Mouse (Mus musculus): ENCODE data around the gene Gm20388. TPM values are rescaled to one million over a fixed set of nuclear protein-coding genes. Genes with fewer than 3 reads are reported as not detected.
A peak's percentile ranks its signal among the peaks of the same experiment; 100 is the strongest.
"Not testable (repeated sequence)": the region's sequence is repeated elsewhere in the genome, so short reads cannot be mapped to it uniquely, and the experiment has no call there.

The Gm20388 gene
- polyA plus RNA-seq, 2 experiments = 8.5 TPM; not detected in 1

- TF ChIP-seq CTCF (IDR thresholded peaks at IDR 0.05; ENCODE audit: low read depth) (peak; percentile 87), EP300 (IDR thresholded peaks at IDR 0.05; ENCODE audit: low read depth) (no peak)
- ATAC-seq (ENCODE audit: insufficient read depth) (no peak), DNase-seq (ENCODE audit: low read depth in 3 of 3, low spot score in 3 of 3) (peak in 1 of 3 experiments; percentile 24)
- Histone ChIP-seq H3K4me2 (ENCODE audit: low read depth) (peak overlapping the region; percentile 44), H3K27me3 (ENCODE audit: control insufficient read depth, insufficient read depth, low read length) (peaks cover 11% of the 10 kb centered on the region), H3K9ac (replicated peaks) (no peak overlapping the region), H3K9me3 (ENCODE audit: control insufficient read depth, low read length) (no peaks in the 10 kb centered on the region), H3K4me1 (replicated peaks; ENCODE audit: control insufficient read depth in 2 of 2, insufficient read depth in 2 of 2, low read length in 1 of 2) (peaks cover 0 to 9% of the 10 kb centered on the region in 2 experiments; a peak in 2 of 4 replicates), H3K27ac (no peak overlapping the region), H3K4me3 (ENCODE audit: insufficient read depth in 1 of 2, low read depth in 2 of 2, low read length in 2 of 2) (no peak overlapping the region; a peak in 1 of 4 replicates), H3K36me3 (replicated peaks; ENCODE audit: control insufficient read depth, insufficient read depth, low read depth) (no peaks in the 10 kb centered on the region)
- WGBS (ENCODE audit: insufficient replicate concordance) = 0% methylated on average over 8 of the region's 8 CpGs
Observed at GRCm38 (mm10) chr8:123628253-123628967, 3717.8 kb downstream of the Gm20388 start.

- TF ChIP-seq EP300 (IDR thresholded peaks at IDR 0.05; ENCODE audit: low read depth) = no peak
- TF ChIP-seq CTCF (IDR thresholded peaks at IDR 0.05; ENCODE audit: low read depth) = peak; percentile 87
- H3K9me3 ChIP-seq (ENCODE audit: control insufficient read depth, low read length) = no peaks in the 10 kb centered on the region
- ATAC-seq (ENCODE audit: insufficient read depth) (no peak), DNase-seq (ENCODE audit: low read depth in 3 of 3, low spot score in 3 of 3) (peak in 1 of 3 experiments; percentile 17)
- H3K4me2 ChIP-seq (ENCODE audit: low read depth) = peak overlapping the region; percentile 44
- H3K4me3 ChIP-seq (ENCODE audit: insufficient read depth in 1 of 2, low read depth in 2 of 2, low read length in 2 of 2) = no peak overlapping the region; a peak in 1 of 4 replicates
- 8% methylated on average over 19 of the region's 19 CpGs for WGBS (ENCODE audit: insufficient replicate concordance)
- H3K27me3 ChIP-seq (ENCODE audit: control insufficient read depth, insufficient read depth, low read length) = peaks cover 11% of the 10 kb centered on the region
- H3K4me1 ChIP-seq (replicated peaks; ENCODE audit: control insufficient read depth in 2 of 2, insufficient read depth in 2 of 2, low read length in 1 of 2) = peaks cover 0 to 10% of the 10 kb centered on the region in 2 experiments; a peak in 2 of 4 replicates
- no peak overlapping the region for H3K9ac ChIP-seq (replicated peaks)
- H3K36me3 ChIP-seq (replicated peaks; ENCODE audit: control insufficient read depth, insufficient read depth, low read depth) = no peaks in the 10 kb centered on the region
- H3K27ac ChIP-seq = no peak overlapping the region
Observed at GRCm38 (mm10) chr8:123628968-123629755, 3718.5 kb downstream of the Gm20388 start.

- Histone ChIP-seq H3K9me3 (ENCODE audit: control insufficient read depth, low read length) (no peaks in the 10 kb centered on the region), H3K27me3 (ENCODE audit: control insufficient read depth, insufficient read depth, low read length) (peaks cover 8% of the 10 kb centered on the region), H3K27ac (no peak overlapping the region), H3K4me1 (replicated peaks; ENCODE audit: control insufficient read depth in 2 of 2, insufficient read depth in 2 of 2, low read length in 1 of 2) (peaks cover 0 to 13% of the 10 kb centered on the region in 2 experiments; a peak in 2 of 4 replicates), H3K4me3 (ENCODE audit: insufficient read depth in 1 of 2, low read depth in 2 of 2, low read length in 2 of 2) (no peak overlapping the region), H3K4me2 (ENCODE audit: low read depth) (no peak overlapping the region), H3K36me3 (replicated peaks; ENCODE audit: control insufficient read depth, insufficient read depth, low read depth) (no peaks in the 10 kb centered on the region), H3K9ac (replicated peaks) (no peak overlapping the region)
- no peak for TF ChIP-seq CTCF (IDR thresholded peaks at IDR 0.05; ENCODE audit: low read depth)
- TF ChIP-seq EP300 (IDR thresholded peaks at IDR 0.05; ENCODE audit: low read depth) = no peak
- ATAC-seq (ENCODE audit: insufficient read depth) (no peak), DNase-seq (ENCODE audit: low read depth in 3 of 3, low spot score in 3 of 3) (no peak)
- WGBS (ENCODE audit: insufficient replicate concordance) = 38% methylated on average over 10 of the region's 10 CpGs
Observed at GRCm38 (mm10) chr8:123630058-123630457, 3719.4 kb downstream of the Gm20388 start.

GRCm38 (mm10) chr8:123630841-123631251, 3720.2 kb downstream of the Gm20388 start:
- H3K27ac ChIP-seq = no peak overlapping the region
- no peak for DNase-seq (ENCODE audit: low read depth in 3 of 3, low spot score in 3 of 3)
- H3K27me3 ChIP-seq (ENCODE audit: control insufficient read depth, insufficient read depth, low read length) = peaks cover 8% of the 10 kb centered on the region
- H3K4me2 ChIP-seq (ENCODE audit: low read depth) = no peak overlapping the region; the same call in 1 of the 2 replicates
- no peak for TF ChIP-seq CTCF (IDR thresholded peaks at IDR 0.05; ENCODE audit: low read depth)
- no peak for TF ChIP-seq EP300 (IDR thresholded peaks at IDR 0.05; ENCODE audit: low read depth)
- no peak overlapping the region for H3K4me3 ChIP-seq (ENCODE audit: insufficient read depth in 1 of 2, low read depth in 2 of 2, low read length in 2 of 2)
- H3K4me1 ChIP-seq (replicated peaks; ENCODE audit: control insufficient read depth in 2 of 2, insufficient read depth in 2 of 2, low read length in 1 of 2) = peaks cover 0 to 13% of the 10 kb centered on the region in 2 experiments; a peak in 2 of 4 replicates
- H3K9me3 ChIP-seq (ENCODE audit: control insufficient read depth, low read length) = no peaks in the 10 kb centered on the region
- H3K36me3 ChIP-seq (replicated peaks; ENCODE audit: control insufficient read depth, insufficient read depth, low read depth) = no peaks in the 10 kb centered on the region
- WGBS (ENCODE audit: insufficient replicate concordance) = 26% methylated on average over 12 of the region's 12 CpGs
- no peak for ATAC-seq (ENCODE audit: insufficient read depth)
- H3K9ac ChIP-seq (replicated peaks) = no peak overlapping the region

GRCm38 (mm10) chr8:123631746-123632145, 3721.1 kb downstream of the Gm20388 start:
- not testable (repeated sequence) for H3K9me3 ChIP-seq (ENCODE audit: control insufficient read depth, low read length); H3K36me3 ChIP-seq (replicated peaks; ENCODE audit: control insufficient read depth, insufficient read depth, low read depth); H3K9ac ChIP-seq (replicated peaks); DNase-seq (ENCODE audit: low read depth in 3 of 3, low spot score in 3 of 3); H3K4me2 ChIP-seq (ENCODE audit: low read depth); H3K27ac ChIP-seq; H3K27me3 ChIP-seq (ENCODE audit: control insufficient read depth, insufficient read depth, low read length); H3K4me3 ChIP-seq (ENCODE audit: insufficient read depth in 1 of 2, low read depth in 2 of 2, low read length in 2 of 2)
- 44% methylated on average over 3 of the region's 3 CpGs for WGBS (ENCODE audit: insufficient replicate concordance)
- ATAC-seq (ENCODE audit: insufficient read depth) = peak; percentile 23; the same call in 1 of the 2 replicates
- peaks cover 0 to 13% of the 10 kb centered on the region in 2 experiments; a peak in 2 of 4 replicates for H3K4me1 ChIP-seq (replicated peaks; ENCODE audit: control insufficient read depth in 2 of 2, insufficient read depth in 2 of 2, low read length in 1 of 2)

Data from liver, embryonic 14.5 days (tissue).